Mouse (Mus musculus) midbrain, embryonic 11.5 days (tissue): ENCODE measurements around the gene Plac1. TPM values are rescaled to one million over a fixed set of nuclear protein-coding genes. Genes with fewer than 3 reads are reported as not detected.
A peak's percentile ranks its signal among the peaks of the same experiment; 100 is the strongest.

Experiments
- ATAC-seq: fragments of 200-750 bp; cut with Nextera tagmentation; 2 replicates; pipeline ENCODE4 v1.8.0; 2017; ENCODE audit warnings: moderate TSS enrichment, moderate library complexity; ENCODE audit not compliant: low FRiP score
- DNase-seq: peaks from one replicate; pipeline ENCODE4 v3.0.0; 2015; ENCODE audit warnings: low spot score; ENCODE audit errors: missing footprints
- H3K27ac ChIP-seq: fragments of 300-500 bp; sonication (generic); 2 replicates; pipeline ENCODE4 v1.5.1; 2014; ENCODE audit warnings: low read depth, low read length
- H3K27me3 ChIP-seq: fragments of 300-500 bp; sonication (generic); 2 replicates; pipeline ENCODE4 v1.6.1; 2014; ENCODE audit warnings: mild to moderate bottlenecking, low read length, moderate library complexity, mixed read lengths; ENCODE audit not compliant: control insufficient read depth, insufficient read depth
- H3K36me3 ChIP-seq: fragments of 300-500 bp; sonication (generic); 2 replicates; pipeline ENCODE4 v1.6.1; 2014; ENCODE audit warnings: mild to moderate bottlenecking, low read length, moderate library complexity, mixed read lengths; ENCODE audit not compliant: control insufficient read depth, insufficient read depth
- H3K4me1 ChIP-seq: fragments of 300-500 bp; sonication (generic); 2 replicates; pipeline ENCODE4 v1.6.1; 2014; ENCODE audit warnings: low read length; ENCODE audit not compliant: control insufficient read depth, insufficient read depth
- H3K4me2 ChIP-seq: fragments of 300-500 bp; sonication (generic); 2 replicates; pipeline ENCODE4 v1.6.1; 2014; ENCODE audit warnings: mild to moderate bottlenecking, moderate library complexity
- H3K4me3 ChIP-seq: fragments of 300-500 bp; sonication (generic); 2 replicates; pipeline ENCODE4 v1.5.1; 2014; ENCODE audit warnings: low read depth, low read length
- H3K9ac ChIP-seq: fragments of 300-500 bp; sonication (generic); 2 replicates; pipeline ENCODE4 v1.6.1; 2014; ENCODE audit warnings: low read length
- H3K9me3 ChIP-seq: fragments of 300-500 bp; sonication (generic); 2 replicates; pipeline ENCODE4 v1.6.1; 2016; ENCODE audit warnings: low read length; ENCODE audit not compliant: control insufficient read depth
- whole genome bisulfite sequencing: fragments of 180-500 bp; shearing (Covaris S2); extraction: QIAGEN DNeasy Blood & Tissue Kit; methylation state at CpG from one replicate; pipeline ENCODE4 v1.1.7; 2014; 5-methylcytosine and 5-hydroxymethylcytosine counted together
- polyA plus RNA-seq: library from polyadenylated mRNA; unstranded; fragments of >200 nt; fragmentation: Nextera tagmentation; extraction: Ambion mirVana; gene quantifications from 2 replicates; pipeline ENCODE4 v1.2.1, GENCODE M21; 2014

The Plac1 gene
- polyA plus RNA-seq, 1 experiment from 2014 or later: 1.9 TPM

DNA sequence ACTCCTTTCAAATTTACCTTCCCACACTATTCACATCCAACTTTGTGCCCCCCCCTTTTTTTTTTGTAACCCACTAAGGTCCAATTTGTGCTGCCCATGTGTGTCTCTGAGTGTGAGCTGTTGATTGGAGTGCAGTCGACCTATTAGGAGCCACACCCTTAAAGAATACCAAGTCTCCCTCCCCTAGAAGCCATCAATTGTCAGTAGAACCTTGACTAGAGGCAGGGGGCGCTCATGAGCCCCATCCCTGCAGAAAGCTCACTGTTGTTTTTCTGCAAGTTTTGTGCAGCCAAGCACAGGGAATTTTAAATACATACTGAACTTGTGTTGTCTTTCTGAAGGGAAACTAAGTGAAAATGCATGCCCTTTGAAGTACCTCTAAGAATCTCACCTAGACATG, 1.9 kb downstream of the Plac1 start:
- WGBS: 21% methylated on average over 2 of the region's 2 CpGs
- ATAC-seq (no peak), DNase-seq (no peak)
- Histone ChIP-seq H3K9me3 (no peaks in the 10 kb centered on the region), H3K4me3 (no peak overlapping the region), H3K27ac (no peak overlapping the region), H3K9ac (no peak overlapping the region), H3K36me3 (no peaks in the 10 kb centered on the region), H3K27me3 (no peaks in the 10 kb centered on the region), H3K4me2 (no peak overlapping the region), H3K4me1 (no peaks in the 10 kb centered on the region)

GRCm38 (mm10) chrX:53236404-53236803, 3.5 kb downstream of the Plac1 start:
- no peak overlapping the region for H3K27ac ChIP-seq
- no peaks in the 10 kb centered on the region for H3K4me1 ChIP-seq
- ATAC-seq (no peak), DNase-seq (no peak)
- WGBS: 38% methylated on average over 6 of the region's 7 CpGs
- no peak overlapping the region for H3K9ac ChIP-seq
- H3K4me3 ChIP-seq: no peak overlapping the region
- no peak overlapping the region for H3K4me2 ChIP-seq
- H3K36me3 ChIP-seq: no peaks in the 10 kb centered on the region
- H3K27me3 ChIP-seq: no peaks in the 10 kb centered on the region
- H3K9me3 ChIP-seq: no peaks in the 10 kb centered on the region

- Histone ChIP-seq H3K36me3 (no peaks in the 10 kb centered on the region), H3K27ac (no peak overlapping the region), H3K27me3 (no peaks in the 10 kb centered on the region), H3K9ac (no peak overlapping the region), H3K4me2 (no peak overlapping the region), H3K4me1 (no peaks in the 10 kb centered on the region), H3K4me3 (no peak overlapping the region), H3K9me3 (no peaks in the 10 kb centered on the region)
- 37% methylated on average over 4 of the region's 4 CpGs for WGBS
- DNase-seq: no peak
- ATAC-seq: no peak
Measured at GRCm38 (mm10) chrX:53233689-53234088, 6.2 kb downstream of the Plac1 start.

GRCm38 (mm10) chrX:53231965-53232364, 7.9 kb downstream of the Plac1 start:
- Histone ChIP-seq H3K27me3 (no peaks in the 10 kb centered on the region), H3K4me3 (no peak overlapping the region), H3K27ac (no peak overlapping the region), H3K36me3 (no peaks in the 10 kb centered on the region), H3K4me2 (peak overlapping the region; percentile 39), H3K4me1 (no peaks in the 10 kb centered on the region), H3K9me3 (no peaks in the 10 kb centered on the region), H3K9ac (peak overlapping the region; percentile 9; the same call in 1 of the 2 replicates)
- no peak for ATAC-seq
- peak; percentile 88 for DNase-seq
- 34% methylated on average over 13 of the region's 13 CpGs for WGBS

- no peak overlapping the region for H3K9ac ChIP-seq
- H3K4me2 ChIP-seq: no peak overlapping the region
- no peaks in the 10 kb centered on the region for H3K36me3 ChIP-seq
- no peaks in the 10 kb centered on the region for H3K27me3 ChIP-seq
- ATAC-seq (no peak), DNase-seq (no peak)
- no peaks in the 10 kb centered on the region for H3K9me3 ChIP-seq
- H3K4me3 ChIP-seq: no peak overlapping the region
- H3K4me1 ChIP-seq: no peaks in the 10 kb centered on the region
- no peak overlapping the region for H3K27ac ChIP-seq
- 61% methylated on average over 6 of the region's 6 CpGs for WGBS
Measured at GRCm38 (mm10) chrX:53224353-53224944, 15.5 kb downstream of the Plac1 start.

GRCm38 (mm10) chrX:53220855-53221254, 19.1 kb downstream of the Plac1 start:
- no peaks in the 10 kb centered on the region for H3K36me3 ChIP-seq
- no peak for ATAC-seq

DNA sequence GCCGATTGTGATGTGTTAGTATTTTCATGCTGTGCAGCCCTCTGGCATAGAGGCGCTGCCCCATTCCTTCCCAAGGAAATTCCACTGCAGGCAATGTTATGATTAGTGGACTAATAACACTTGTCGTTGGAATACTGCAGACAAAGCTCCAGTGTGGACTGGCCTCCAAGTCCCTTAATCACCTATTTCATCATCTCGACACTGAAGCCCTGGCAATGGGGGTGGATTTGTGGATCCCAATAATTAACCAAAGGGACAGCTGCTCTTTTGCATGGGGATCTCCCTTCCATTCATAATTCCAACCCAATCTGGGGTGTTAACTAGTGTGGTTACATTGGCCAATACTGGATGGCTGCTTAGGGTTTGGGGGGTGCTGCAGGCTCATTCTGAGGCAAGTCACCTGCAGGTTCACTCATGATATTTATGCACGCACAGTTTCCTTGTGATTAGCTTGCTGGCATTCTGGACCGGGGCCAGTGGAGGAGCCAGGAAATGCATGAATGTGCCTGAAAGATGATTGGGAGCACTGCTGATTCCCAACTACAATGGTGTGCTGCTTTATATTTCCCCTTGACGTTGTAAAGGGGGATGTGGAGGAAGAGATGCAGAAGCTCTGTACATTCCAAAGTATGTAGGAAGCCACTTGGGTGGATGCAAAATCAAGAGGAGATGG, 25.2 kb downstream of the Plac1 start:
- Histone ChIP-seq H3K27ac (no peak overlapping the region), H3K9ac (no peak overlapping the region), H3K4me2 (no peak overlapping the region), H3K4me1 (no peaks in the 10 kb centered on the region), H3K36me3 (no peaks in the 10 kb centered on the region), H3K9me3 (no peaks in the 10 kb centered on the region), H3K4me3 (no peak overlapping the region), H3K27me3 (no peaks in the 10 kb centered on the region)
- DNase-seq (no peak), ATAC-seq (no peak)
- WGBS: 84% methylated on average over 7 of the region's 7 CpGs

More at GRCm38 (mm10) chrX:53220855-53221254, 19.1 kb downstream of the Plac1 start:
- Histone ChIP-seq H3K4me1 (no peaks in the 10 kb centered on the region), H3K9ac (no peak overlapping the region), H3K4me2 (no peak overlapping the region), H3K4me3 (no peak overlapping the region), H3K9me3 (no peaks in the 10 kb centered on the region), H3K27me3 (no peaks in the 10 kb centered on the region), H3K27ac (no peak overlapping the region)
- no peak for DNase-seq
- 81% methylated on average over 9 of the region's 9 CpGs for WGBS

GRCm38 (mm10) chrX:53213838-53214237, 26.1 kb downstream of the Plac1 start:
- ATAC-seq: no peak
- 73% methylated on average over 2 of the region's 2 CpGs for WGBS
- H3K27ac ChIP-seq: no peak overlapping the region

DNA sequence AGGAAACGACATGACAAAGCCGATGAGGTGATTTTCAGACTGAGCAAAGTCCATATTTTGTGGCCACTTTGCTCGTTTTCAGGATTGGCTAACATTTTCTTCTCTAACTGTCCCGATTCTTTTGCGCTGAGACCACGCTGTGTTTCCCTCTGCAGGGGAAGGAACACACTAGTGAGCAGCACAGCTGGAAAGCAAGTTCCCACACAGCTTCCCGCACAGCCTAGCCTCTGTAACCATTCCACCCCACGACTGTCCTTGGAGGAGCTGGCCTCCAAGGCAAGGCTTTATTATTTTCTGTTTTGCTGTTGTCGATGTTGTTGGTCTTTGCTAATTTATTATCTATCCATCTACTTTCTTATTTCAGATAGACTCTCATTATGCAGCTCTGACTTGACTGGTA, 27.4 kb downstream of the Plac1 start:
- H3K27ac ChIP-seq: no peak overlapping the region
- H3K27me3 ChIP-seq: no peaks in the 10 kb centered on the region
- no peak for ATAC-seq
- no peak overlapping the region for H3K4me2 ChIP-seq
- no peaks in the 10 kb centered on the region for H3K4me1 ChIP-seq
- 50% methylated on average over 9 of the region's 9 CpGs for WGBS
- H3K4me3 ChIP-seq: no peak overlapping the region
- H3K9ac ChIP-seq: no peak overlapping the region
- no peak for DNase-seq
- H3K9me3 ChIP-seq: no peaks in the 10 kb centered on the region
- no peaks in the 10 kb centered on the region for H3K36me3 ChIP-seq

More at GRCm38 (mm10) chrX:53213838-53214237, 26.1 kb downstream of the Plac1 start:
- Histone ChIP-seq H3K4me3 (no peak overlapping the region), H3K27me3 (no peaks in the 10 kb centered on the region), H3K4me2 (no peak overlapping the region), H3K36me3 (no peaks in the 10 kb centered on the region), H3K9me3 (no peaks in the 10 kb centered on the region), H3K9ac (no peak overlapping the region), H3K4me1 (no peaks in the 10 kb centered on the region)
- DNase-seq: no peak
